Mouse (Mus musculus): ENCODE results near the gene Fibp.

The Fibp gene

DNA sequence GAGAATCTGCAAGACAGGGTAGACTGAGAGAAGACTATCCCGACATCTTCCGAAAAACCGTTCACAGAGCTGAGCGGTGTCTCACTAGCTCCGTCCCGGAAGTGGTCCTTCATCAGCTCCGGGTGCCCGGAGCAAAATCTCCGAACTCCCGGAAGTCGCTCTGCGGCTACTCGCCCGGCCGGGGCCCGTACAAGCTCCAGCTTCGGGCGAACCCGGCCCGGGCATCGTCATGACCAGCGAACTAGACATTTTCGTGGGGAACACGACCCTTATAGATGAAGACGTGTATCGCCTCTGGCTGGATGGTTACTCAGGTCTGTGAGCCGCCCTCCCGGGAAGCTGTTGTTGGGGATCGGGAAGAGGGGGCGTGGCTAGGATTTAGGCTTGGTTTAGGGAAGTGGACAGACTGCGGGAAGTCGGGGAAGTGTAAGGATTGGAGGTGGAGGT lies at the start of gene Fibp:
Gene Fibp (plus strand): TSS at position 151 of the 447 bp plus-strand sequence.
- DNase-seq, result peak; percentile 86 to 87

DNA sequence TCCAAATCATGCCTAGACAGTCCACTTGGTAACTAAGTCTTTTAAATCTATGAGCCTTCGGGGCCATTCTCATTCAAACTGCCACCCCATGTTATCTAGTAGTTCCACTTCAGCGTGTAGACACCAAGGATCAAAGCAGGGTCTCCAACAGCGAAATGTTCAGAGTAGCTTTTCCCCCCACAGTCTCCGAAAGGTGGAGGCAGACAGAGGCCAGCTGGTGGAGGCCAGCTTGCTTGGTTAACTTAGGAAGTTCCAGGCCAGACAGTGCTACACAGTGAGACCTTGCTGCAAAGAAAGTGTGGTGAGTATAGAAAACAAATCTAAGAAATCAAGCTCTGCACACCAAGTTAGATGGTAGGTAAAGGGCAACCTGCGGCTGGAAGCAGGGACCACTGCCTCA lies 49.8 kb upstream of the Fibp start:
- DNase-seq, result no peak

DNA sequence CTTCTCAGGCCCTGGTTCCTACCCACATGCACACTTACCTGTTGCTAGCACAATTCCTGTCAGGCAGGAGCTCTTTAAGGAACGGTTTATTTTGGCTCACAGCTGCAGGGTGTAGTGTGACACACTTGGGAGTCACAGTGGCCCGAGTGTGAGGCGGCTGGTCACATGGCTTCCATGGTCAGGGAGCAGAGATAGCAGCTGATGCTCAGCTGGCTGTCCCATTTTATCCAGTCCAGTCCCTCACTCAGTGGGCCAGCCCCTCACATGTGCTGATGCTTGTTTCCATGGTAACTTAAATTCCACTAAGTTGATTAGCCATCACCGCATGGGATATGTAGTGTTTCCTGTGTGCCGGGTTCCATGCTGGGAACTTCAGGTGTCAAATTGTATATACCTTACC lies 48.5 kb upstream of the Fibp start:
- DNase-seq, result no peak

DNA sequence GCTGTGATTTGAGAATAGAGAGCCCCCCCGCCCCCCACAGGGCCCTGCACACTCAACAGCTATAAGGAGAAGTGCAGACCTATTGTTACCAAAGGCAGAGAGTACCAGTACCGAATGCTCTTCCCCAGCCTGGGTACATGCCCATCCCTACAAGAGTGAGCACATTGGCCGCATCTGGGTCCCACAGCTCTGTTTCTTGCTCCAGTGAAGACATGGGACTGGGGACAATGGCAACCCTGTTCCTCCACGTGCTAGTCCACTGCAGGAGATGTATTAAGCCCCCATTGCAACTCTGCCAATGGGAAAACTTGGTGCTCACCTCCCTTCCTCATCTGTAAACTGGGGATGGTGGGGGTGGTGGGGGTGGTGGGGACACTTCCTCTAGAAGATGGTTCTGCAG lies 46.6 kb upstream of the Fibp start:
- no peak for DNase-seq

DNA sequence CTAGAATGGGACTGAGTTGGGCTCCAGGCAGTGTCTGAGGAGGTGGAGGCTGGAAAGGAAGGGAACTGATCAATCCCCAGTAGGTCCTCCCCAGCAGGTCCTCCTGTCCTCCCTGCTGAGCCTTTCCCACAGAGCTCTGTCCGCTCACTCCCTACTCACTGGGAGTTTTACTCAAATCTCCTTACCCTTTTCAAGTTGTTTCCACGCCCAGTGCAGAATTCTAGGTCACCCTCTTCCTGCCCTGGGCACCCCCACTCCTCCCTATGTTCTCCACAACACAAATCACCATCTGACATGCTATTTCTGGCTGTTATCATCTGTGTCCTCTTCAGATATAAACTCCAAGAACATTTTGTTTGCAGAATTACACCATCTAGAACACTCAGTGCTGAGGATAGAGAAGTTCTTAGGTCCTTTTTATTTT lies 45.9 kb upstream of the Fibp start:
- no peak for DNase-seq

DNA sequence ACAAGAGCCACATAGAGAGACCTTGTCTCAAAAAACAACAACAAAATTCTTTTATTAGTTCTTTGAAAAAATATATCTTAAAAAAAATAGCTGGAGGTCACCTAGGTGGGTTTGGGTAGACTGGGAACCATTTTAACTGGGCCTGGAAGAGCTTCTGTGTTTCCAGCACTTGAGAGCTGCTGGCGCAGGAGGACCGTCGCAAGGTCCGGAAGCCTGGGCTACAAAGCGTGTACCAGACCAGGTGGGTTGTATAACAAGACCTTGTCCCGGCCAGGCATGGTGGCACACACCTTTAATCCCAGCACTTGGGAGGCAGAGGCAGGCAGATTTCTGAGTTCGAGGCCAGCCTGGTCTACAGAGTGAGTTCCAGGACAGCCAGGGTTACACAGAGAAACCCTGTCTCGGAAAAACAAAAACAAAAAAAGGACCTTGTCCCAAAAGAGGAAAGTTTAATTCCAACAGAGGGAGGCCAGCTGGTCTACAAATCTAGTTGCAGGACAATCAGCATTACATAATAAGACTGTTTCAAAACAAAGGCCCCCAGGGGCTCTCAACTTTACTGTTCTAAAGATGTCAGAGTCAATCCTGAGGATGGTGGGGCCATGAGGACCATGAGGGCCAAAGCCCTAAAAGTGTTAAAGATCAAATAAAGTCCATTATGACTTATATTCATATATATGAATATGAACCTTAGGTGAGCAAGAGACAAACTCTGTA lies 41.5 kb upstream of the Fibp start:
- no peak for DNase-seq

DNA sequence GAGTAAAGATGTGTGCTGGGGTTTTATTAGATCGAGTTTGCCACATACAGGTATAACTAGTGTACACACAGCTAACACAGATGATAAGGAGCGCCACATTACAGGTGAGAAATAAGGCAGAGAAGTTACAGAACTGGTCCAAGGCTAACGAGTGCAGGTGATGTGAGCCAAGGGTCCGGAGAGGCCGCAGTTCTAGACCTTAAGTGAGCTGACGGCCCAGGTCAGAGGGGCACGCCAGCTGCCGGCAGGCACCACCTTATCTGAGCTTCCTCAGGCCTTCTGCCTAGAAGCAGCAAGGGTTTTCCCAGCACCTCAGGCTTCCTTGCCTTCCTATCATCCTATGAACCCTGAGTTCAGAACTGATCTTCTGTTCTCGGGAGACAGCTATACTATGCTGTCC lies 40.8 kb upstream of the Fibp start:
- no peak for DNase-seq

DNA sequence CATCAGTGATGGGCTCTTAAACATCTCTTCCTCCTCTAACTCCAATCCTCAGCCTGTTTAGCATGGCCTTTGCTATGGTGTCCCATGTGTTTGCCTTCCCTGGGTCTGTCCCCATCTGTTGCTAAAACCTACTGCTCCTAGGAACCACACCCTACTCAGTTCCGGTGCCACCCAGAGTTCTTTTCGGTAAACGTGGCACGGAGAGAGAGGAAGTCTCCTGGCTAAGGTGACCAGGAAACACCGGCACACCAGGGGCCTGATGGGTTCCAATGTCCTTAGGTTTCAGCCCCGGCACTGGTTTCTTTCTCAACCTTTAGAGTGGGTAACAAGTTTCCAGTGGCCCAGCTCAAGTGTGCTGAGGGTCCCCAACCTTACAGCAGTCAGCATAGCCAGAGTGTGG lies 39.8 kb upstream of the Fibp start:
- no peak for DNase-seq

DNA sequence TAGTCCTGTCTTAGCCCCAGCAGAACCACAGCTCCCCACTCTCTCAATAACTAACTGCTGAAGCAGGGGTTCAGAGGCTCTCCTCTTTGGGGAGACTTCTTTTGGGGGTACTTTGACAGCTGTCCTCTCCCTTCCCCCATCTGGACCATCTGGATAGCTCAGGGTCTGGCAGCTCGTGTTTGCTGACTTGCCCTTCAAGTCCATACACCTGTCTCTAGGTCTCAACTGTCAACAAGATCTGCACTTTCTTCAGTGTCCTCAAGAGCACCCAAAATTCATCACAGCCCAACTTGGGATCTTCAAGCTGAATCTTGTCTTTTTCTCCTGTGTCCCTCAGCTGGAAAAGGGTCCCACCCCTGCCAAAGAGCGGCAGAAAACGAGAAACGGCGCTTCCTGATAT lies 38.6 kb upstream of the Fibp start:
- DNase-seq, result no peak

DNA sequence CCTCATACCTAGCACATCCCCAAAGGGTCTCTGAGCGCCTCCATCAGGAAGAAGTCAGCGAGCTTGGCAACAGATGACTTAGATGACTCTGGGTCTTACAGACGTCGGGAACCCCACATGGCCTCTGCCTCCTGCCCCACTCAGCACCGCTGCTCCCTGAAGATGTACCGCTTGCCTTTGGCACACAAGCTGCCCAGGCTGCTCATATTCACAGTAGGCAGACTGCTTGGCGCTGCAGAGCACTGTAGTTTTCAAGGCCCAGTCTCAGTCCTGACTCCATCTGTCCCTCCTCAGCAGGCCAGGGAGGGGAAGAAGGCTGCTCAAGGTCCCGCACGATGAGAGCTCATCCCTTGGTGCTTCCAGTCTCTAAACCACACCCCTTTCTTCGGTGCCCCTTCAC lies 38.1 kb upstream of the Fibp start:
- DNase-seq, result peak; percentile 51 to 52

DNA sequence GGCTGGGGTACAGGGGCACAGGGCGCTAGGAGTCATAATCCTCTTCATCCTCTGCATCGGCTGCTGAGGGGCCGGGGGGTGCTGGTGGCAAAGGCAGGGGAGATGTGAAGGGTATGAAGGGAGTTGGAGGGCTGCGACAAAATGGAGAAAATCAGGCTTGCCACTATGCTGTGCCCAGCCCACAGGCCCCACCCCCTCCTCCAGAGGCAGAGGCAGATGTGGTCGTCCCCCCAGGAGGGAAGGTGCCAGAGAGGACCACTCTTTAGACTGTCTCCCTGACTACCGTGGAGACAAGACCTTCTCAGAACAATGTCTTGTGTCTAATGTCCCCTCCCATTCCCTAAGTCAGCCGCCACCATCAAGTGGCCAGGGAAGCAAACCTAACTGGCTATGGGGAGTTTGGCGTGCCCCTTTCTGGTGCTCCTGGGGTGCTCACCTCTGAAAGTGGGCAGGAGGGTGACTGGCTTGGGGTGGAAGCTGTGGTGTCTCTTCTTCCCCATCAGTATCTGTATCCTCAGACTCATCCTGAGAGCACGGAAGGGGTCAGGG lies 37.4 kb upstream of the Fibp start:
- no peak for DNase-seq

DNA sequence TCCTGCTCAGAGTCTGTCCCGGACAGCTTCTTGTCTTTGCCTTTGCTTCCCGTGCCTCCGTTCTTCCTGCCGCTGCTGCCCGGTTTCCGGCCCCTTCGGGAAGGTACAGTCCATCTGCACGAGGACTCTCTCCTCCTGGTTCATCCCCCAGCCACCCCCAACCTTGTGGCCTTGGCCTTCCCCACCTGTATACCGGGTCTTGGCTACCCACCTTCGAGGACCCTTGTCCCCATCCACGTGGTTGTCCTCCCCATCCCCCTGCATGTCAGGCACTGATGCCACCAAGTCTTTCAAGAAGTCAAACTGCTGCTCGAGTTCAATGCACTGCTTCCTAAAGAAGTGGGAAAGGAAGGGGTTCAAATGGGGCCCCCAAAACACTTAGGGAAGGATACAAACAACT lies 36.9 kb upstream of the Fibp start:
- DNase-seq, result no peak

DNA sequence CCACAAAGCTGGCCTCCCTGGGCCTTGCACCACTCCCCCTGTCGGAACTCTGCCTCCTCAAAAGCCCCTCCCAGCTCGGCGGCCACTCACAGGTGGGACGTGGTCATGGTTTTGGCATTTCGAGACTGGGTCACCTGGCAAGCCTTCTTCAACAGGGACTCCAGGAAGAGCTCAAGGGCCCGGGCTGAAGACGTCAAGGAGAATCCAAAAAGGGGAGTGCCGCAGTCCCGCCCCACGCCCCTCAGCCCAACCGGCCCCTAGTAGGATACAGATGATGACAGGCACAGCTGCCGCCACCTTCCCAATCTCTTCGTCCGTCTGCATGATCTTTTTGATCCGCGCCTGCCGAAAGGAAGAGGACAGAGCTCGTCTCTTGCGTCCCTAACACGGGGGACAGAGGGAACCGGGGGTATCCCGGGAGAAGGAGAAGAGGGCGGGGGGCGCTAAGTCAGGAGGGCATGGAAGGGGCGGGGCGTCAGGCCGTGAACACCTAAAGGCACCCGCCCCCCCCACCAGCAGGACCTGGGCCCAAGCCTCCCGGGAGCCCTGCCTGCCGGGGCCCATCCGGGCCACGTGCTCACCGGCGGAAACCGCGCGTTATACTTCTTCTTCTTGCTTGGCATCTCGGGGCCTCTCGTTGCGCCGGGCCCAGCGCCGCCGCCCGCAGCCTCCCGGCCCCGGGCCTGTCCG lies 36.2 kb upstream of the Fibp start:
- DNase-seq, result peak in 1 of 2 experiments; percentile 73

DNA sequence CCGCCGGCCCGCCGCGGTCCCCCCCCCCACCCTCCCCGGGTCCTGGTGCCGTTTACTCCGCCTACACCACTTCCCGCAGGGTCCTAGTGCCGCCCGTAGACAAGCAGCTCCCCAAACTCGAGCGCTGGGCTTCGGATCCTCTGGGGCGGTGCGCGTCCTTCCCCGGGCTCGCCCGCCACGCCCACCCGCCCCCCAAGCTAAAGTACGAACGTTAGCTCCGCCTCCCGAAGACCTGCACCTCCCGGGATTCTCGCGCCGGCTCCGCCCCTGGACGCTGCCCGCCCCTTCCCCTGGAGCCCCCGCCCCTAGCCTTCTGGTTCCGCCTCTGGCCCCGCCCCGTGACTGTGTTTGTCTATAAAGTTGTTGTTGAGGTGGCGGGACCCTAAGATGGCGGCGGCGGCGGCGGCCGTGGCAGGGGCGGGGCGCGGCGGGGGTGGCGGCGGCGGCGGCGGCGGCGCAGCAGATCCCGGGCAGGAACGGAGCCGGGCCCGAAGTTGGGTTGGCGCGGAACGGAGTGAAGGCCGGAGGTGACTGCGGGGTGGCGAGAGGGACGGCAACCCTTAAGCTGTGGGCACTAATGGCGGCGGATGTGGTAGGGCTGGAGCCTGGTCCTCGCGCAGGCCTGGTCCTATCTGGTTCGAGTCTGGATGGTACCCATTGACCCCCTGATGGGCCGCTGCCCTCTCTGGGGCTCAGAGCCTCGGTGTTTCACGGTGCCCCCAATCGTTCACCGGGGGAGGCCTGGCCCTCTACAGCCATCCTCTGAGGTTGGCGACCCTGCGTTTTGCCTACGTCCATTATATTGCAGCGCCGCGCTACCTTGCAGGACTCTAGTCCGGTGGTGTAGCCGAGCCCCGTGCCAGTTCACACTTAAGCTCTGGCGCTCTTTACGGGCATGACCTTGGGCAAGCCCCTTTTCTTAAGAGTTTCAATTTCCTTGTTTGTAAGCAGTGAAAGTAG lies 35.4 kb upstream of the Fibp start, which contains the start of the genes Drap1 and AI837181:
Gene Drap1 (minus strand): TSS at position 198 of the 960 bp plus-strand sequence.
Gene AI837181 (plus strand): TSS at position 363 of the 960 bp plus-strand sequence.
- peak; percentile 93 to 95 for DNase-seq

DNA sequence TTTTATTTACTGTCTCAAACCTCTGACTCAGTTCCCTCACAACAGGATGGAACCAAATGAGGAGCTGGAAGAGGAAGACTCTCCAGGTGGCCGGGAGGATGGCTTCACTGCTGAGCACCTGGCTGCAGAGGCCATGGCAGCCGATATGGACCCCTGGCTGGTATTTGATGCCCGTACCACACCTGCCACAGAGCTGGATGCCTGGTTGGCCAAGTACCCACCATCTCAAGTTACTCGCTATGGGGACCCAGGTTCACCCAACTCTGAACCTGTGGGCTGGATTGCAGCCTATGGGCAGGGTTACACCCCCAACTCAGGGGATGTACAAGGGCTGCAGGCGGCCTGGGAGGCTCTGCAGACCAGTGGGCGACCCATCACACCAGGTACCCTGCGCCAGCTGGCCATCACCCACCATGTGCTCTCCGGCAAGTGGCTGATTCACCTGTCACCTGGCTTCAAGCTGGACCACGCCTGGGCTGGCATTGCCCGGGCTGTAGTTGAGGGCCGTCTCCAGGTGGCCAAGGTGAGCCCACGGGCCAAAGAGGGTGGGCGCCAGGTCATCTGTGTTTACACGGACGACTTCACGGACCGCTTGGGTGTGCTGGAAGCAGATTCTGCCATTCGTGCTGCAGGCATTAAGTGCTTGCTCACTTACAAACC lies 34.4 kb upstream of the Fibp start:
- DNase-seq, result peak; percentile 26 to 30

DNA sequence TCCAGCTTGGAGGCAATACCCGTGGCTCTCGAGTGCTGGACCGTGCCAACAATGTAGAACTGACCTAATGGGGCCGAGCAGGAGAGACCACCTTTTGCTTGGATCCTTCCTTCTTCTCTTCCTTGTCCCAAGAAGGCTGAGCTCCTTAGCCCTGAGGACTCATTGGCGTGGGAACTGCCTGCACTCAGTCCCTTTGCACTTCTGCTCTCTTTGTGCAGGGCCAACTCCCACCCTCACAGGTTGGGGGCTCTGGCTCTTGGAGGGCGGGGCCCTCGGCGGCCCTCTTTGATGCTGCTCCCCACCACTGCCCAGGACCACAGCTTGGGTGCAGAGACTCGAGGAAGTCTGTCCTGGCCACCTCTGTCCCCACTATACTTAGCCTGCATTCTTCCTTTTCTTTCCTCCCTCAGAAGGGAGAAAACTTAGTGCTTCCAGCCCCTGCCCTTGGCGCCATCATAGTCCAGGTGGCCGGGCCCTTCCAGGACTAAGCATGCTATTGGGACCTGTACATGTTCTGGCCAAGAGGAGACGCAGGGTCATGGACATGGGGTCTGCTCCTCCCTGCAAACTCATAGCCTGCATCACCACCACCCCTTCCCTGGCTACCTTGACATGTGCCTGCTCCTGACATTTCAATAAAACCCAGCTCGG lies 33.6 kb upstream of the Fibp start:
- DNase-seq, result no peak

DNA sequence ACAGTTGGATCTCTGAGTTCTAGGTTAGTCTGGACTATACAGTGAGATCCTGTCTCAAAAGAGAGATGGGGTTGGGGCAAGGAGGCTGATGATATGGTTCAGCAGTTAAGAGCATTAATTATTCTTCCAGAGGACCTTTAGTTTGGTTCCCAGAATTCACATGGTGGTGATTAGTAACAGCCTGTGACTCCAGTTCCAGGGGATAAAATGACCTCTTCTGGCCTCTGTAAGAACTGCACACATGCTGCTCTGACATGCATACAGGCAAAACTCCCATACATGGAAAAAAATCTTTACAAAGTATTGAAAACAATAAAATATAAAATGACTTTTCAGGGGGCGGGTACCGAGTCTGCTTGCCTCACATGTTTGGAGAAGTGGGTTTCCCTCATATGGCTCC lies 32.3 kb upstream of the Fibp start:
- peak in 1 of 2 experiments; percentile 46 for DNase-seq

DNA sequence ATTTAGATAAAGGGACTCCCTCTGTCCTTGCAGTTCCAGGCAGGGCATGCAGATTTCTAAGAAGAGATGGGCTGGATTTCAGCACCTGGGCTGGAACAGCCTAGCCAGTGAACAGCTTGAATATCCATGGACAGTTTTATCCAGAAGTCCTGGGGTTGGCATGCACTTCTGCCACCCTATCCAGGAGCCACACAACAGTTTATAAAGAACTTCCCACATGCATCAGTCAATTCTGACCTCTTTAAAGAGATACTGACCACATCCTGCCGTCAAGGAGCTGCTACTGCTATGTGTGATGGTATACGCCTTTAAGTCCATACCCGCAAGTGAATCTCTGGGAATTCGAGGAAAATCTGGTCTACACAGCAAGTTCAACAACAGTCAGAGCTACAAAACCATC lies 31.2 kb upstream of the Fibp start:
- DNase-seq, result no peak

DNA sequence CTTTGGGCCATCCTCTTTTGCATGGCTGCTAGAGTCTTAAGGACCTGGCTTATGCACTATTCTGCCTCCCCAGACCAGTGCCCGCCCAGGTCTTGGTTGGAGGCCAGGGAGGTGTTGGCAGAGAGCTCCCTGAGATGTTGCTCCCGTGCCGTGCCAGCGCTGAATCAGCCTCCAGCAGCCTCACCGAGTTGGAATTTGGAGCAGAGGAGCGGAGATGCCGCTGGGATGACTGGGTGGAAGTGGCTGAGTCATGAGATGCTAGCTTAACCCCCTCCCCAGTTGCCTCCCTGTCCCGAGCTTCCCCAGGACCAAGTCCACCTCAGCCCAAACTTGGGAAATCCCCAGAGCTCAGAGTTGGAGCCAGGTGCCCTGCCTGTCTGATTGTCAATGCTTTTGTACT lies 30.6 kb upstream of the Fibp start:
- DNase-seq, result peak; percentile 70 to 73

DNA sequence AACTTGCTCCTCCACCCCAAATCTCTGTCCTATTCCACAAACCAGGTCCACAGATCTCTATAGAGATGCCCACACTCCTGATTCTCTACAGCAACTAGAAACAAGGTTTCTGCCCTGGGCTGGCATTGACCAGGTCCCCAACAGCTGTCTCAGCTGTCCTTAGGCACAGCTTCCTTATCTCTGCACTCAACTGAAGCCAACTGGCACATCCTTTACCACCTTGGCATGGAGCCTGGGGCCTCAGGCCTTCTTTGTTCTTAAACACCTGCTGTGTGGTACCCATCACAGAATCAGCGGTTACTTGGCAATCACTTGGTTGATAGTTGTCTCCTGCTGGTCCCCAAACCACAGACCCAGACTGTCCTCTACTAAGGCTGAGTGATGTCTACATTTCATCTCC lies 30.0 kb upstream of the Fibp start:
- DNase-seq, result no peak

DNA sequence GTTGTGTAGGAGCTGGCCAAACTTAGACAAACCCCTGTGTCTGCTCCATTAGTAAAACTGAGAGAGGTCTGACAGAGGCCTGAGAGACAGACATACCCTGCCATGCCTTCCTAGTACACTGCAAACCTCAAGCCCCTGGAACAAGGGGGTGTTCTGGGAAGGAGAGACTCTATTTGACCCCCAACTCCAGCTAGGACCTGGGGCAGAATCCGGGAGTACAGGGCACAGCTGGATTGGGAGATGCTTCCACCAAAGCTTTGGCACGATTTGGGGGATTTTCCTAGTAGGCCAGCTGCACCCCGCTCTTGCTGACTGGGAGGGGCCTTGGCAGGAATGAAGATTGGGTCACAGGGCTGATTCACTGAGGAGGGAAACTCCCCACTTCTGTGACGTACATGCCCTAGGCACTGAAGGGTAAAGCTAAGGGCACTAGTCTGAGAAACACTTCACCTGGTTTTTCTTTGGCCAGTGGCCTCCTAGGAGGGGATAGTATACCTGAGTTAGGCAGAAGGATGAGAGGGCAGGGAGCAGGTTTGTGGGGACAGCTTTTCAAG lies 28.4 kb upstream of the Fibp start:
- DNase-seq, result no peak
